Mouse (Mus musculus): ENCODE measurements around the gene Tbc1d10a.
"Not testable (repeated sequence)": the region's sequence is repeated elsewhere in the genome, so short reads cannot be mapped to it uniquely, and the experiment has no call there.

The Tbc1d10a gene

DNA sequence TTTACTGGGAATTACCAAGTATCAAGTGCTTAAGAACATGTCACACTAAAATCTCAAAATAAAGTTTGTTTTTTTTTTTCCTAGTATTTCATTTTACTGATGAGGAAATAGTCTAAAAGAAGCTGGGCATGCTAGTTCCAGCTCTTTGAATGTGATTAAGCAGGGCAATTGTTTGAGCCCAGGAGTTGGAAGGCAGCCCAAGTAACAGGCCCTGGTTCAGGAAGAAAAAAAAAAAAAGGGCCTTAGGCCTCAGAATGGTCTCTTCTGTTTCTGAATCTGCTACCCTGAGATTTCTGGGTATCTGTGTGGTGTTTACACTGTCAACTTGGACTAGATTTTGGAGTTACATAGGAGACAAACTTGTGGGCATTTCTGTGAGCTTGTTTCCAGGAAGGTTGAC lies 3.1 kb upstream of the Tbc1d10a start:
- DNase-seq (ENCODE audit: low spot score in 2 of 2) = no peak

DNA sequence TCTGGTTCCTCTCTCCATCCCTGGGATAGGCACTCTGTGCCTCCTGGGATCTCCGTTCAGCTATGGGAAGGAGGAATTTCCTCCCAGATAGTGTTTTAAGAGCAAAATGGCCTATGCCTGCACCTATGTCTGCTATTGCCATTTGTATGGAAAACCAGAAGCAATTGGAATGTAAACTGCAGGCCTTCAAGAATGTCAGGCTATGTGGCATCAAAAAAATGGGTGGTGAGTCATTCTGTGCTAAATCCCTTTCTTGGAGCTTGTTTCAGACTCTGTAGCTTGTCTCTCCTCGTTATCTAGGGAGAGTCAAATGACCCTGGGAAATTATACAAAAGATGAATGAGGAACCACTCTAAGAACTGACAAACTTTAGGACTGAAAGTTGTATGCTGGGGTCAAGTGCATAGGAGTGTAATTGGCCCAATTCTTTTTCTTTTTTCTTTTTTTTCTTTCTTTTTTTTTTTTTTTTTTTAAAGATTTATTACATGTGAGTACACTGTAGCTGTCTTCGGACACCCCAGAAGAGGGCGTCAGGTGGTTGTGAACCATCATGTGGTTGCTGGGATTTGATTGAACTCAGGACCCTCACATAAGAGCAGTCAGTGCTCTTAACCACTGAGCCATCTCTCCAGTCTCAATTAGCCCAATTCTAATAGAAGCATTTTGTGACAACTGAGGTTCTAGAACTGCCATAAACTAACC lies 2.2 kb upstream of the Tbc1d10a start:
- DNase-seq (ENCODE audit: low spot score in 2 of 2) = no peak

DNA sequence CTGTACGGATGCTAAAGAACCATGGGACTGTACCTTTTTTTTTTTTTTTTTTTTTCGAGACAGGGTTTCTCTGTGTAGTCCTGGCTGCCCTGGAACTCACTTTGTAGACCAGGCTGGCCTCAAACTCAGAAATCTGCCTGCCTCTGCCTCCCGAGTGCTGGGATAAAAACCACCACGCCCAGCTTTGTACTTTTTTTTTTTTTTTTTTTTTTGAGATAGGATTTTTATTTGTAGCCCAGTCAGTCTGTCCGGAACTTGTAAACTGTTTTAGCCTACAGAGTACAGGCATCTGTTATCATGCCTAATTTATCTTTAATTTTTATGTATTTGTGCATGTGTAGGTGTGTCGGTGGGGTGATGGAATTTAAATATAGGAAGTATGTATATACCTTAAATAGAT lies 1.1 kb upstream of the Tbc1d10a start:
- DNase-seq (ENCODE audit: low spot score in 2 of 2) = not testable (repeated sequence)

DNA sequence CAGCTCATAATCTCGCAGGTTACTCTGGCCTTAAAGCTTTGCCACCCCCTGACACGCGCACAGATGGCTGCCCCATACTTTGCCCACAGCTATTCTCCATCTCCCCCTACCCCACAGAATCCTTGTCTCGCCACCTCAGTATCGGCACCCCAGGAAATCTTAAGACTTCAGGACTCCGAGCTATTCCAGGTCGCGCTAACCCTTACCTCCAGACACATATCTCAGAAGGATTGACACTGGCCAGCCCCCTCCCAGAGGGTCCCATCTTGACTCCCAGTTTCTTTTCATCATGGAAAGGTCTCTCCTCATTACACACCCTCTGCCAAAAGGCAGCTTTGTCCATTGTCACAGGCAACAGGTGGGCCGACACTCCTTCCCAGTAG lies 720 bp downstream of the Tbc1d10a start:
- DNase-seq (ENCODE audit: low spot score in 2 of 2) = no peak

DNA sequence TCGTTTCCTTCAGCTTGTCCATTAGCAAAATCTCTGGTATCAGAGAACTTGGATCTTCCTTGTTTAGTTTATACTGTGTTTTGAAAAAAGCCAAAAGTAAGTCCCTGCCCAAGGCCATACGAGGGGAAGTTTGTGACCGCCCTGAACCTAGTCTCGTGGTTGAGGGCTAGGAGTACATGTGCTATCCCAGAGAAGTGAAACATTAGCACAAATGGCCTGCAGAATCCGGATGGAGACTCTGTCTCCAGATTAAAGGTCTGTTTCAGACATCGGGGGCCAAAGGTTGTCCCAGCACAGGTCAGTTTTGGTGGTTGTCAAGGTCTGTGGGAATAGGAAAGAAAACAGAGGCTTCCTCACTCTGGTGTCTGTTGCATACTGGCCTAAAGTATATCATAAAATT lies 2.6 kb downstream of the Tbc1d10a start:
- DNase-seq (ENCODE audit: low spot score in 2 of 2) = no peak

DNA sequence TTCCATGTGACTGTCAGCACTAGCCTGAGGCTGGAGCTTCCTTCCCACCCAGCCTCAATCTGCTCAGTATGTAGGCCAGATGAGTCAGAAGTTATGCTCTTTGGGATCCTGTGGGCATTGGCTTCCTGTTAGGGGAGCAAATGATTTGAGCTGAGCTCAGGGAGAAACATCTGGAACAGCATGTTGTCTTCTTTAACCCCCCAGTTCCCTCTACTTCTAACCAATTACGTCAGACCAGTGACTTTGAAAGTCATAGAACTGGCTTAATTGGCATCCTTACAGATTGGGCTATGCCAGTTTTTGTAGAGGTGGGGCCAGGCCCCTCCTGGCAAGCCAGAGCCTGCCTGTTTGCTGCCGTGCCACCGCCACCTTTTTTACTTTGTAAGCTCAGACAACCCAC lies 4.1 kb downstream of the Tbc1d10a start:
- DNase-seq (ENCODE audit: low spot score in 2 of 2) = no peak

DNA sequence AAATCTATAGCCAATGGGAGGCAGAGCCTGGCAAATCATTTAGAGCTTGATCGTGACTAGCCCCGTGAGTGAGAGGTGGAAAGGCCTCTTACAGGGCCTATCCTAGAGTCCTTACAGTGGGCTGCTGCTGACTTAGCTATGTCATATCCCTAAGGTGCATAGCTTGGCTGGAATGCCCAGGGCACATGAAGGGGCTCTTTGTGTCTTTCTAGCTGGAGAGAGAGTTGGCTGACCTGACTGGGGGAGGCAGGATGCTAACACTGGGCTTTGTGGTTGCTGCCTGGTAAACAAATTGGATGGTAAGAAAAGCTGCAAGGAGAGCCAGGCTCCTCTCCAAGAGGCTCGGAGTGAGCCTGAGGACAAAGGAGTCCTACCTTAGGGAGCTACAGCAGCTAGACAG lies 6.2 kb downstream of the Tbc1d10a start:
- no peak for DNase-seq (ENCODE audit: low spot score in 2 of 2)

DNA sequence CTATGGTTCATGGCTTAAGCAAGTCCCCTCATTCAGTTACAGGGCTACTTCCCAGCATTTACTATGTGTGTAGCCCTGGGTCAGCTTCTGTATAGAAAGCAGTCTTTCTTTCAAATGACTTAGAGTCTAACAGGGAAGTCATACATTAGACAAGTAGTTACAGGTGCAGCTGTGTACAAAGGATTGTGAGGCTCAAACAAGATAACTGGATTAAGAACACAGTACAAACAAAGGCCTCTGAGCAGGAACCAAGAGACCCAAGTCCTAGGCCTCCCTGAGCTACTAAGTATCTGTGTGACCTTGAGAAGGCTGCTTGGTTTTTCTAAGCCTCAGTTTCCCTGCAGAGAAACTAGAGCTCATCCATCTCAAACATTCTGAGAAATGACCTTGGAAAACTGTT lies 6.8 kb downstream of the Tbc1d10a start:
- DNase-seq (ENCODE audit: low spot score in 2 of 2) = no peak

DNA sequence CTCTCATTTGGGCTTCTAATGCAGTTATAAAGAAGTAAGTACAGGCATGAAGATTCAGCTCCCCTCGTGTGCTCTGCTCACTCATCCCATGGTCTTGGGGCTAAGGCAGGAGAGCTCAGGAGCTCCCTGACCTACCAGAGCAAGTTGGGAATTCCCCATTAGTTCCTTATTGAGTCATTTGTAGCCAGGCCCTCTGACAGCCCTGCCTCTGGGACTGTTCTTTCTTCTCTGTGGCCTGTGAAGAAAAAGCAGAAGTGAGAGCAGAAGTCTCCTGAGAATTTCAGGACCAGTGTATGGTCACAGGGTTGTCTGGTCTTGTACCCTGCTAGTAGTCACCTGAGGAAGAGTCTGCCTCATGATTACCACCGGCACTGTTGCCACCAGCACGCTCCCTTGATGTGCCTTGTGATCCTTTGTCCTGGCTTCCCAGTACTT lies 9.0 kb downstream of the Tbc1d10a start:
- DNase-seq (ENCODE audit: low spot score in 2 of 2) = no peak

DNA sequence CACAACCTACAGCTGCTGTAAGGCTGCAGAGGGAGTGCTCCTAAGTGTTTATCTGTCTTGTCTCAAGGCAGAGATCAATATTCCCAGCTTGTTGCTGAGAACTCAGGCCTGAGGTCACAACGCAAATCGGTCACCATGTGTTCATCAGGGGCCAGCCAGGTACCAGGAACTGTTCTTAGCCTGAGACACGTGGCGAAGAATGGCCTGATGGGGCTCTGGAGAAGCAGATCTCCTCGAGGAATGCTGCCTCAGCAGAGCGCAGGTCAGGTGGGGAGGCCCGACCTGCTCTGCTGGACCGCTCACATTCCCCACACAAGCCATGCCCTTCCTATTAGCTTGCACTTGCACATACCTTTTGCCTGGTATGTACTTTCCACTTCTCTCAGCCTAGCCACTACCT lies 10.0 kb downstream of the Tbc1d10a start:
- no peak for DNase-seq (ENCODE audit: low spot score in 2 of 2)

DNA sequence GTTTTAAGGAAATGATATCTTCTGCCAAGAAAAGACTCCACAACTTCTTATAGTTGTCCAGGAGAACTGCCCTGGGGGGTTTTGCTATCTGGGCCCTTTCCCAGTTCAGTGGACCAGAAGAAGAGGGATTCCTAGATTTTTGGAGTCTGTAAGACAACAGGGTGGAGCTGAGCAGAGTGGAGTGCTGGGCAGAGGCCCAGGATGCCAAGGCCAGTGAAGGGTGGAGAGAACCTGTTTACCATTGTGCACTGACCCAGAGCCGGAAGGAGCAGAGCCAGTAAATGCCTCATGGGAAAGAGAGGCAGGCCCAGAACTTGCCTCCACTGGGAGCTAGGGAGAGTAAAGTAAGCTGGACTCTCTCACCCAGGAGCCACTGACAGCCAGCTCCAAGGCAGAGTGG lies 11.1 kb downstream of the Tbc1d10a start:
- no peak for DNase-seq (ENCODE audit: low spot score in 2 of 2)

DNA sequence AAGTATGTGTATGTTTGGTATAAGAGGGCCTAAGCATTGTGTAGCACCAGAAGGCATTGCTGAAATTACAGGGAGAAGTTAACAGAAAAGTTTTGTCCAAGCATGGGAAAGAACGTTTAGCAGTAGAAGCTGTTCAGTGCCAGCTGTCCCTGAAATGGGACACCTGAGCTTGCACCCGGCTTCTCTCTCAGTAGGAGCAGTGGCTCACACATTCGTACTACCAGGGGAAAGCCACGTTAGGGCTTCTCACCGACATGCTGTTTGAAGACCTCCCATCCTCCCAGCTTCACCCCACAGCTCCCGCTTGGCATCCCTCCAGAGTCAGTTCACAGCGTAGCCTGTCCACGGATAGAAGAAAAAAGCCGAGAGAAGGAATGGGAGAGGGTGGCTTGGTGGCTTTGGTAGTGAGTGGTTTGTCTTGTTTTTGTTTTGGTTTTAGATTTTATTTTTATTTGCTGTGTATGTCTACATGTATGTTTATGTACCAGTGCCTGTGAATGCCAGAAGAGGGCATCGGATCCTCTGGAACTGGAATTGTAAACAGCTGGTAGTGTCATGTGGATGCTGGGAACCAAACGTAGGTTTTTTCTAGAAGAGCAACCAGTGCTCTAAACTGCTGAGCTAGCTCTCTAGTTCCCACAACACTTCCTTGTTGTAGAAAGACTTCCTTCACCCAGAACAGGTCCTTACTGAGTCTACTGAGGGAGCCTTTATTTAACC lies 15.6 kb downstream of the Tbc1d10a start:
- no peak for DNase-seq (ENCODE audit: low spot score in 2 of 2)

DNA sequence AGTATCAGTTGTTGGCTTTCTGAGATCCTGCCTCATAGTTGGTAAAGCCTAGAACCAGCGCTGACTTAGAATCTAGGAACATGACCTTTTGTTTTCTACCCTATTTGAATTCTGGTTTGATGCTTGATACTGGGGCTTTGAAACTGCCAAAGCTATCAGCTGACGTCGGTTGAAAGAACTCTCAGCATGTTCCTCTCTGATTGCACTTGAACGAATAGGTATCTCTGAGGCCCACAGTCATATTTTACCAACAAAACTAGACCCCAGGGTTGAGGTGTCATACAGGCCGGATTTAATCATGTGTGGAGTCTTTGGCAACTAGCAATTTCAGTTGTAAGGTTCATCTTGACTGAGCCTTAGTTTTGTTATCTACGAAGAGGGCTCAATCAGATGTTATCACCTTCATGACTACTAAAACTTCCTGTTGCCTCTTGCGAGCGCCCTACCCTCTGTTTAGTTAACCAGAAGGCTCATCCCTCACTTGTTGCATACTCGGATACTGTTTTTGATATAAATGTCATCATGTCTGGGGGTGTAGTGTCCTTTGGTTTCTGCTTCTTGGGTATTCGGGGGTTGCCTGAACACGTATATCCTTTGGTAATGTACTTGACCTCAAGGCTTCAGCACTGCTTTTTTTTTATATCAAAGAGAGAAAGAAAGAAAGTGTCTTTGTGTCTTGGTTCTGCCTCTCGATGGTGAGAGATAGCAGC lies 16.6 kb downstream of the Tbc1d10a start:
- no peak for DNase-seq (ENCODE audit: low spot score in 2 of 2)

DNA sequence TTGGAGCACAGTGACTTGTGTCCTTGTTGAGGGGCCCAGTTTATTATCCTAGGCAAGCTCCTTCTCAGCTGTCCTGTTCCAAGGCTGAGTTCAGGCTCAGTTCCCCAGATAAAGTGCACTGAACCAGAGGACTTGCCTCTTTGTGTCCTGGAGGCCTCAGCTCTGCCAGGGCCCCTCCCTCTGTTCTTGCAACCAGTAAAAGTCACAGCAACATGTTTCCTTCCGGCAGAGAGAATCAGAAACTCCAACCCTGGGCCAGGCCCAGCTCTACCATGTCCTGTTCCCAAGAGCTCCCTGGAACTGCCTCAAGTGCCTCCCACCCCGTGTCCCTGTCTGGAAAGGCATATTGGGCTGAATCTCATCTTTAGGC lies 17.1 kb downstream of the Tbc1d10a start:
- DNase-seq (ENCODE audit: low spot score in 2 of 2) = no peak

DNA sequence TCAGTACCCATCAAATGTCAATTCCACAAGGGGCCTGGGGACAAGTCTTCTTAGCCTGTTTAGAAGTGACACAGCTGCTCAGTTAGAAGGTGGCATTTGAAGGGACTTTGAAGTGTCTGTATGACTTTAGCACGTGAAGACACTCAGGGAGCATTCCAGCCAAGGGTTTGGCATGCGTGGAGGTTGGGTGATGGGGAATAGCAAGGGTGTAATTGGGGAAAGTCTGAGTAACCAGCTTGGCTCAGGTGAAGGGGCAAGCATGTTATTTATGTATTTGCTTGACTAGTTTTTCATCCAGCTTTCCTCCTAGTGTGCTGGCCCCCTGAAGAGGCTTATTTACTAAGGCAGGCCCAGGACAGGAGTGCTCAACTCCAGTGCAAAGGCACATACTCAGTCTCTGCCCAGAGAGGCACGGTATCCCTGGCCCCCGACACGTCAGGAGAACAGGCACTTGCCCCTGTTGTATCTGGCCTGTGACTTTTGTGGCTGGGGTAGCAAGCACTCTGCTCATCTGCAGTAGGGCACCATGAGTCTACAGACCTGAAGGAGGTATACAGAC lies 18.6 kb downstream of the Tbc1d10a start:
- no peak for DNase-seq (ENCODE audit: low spot score in 2 of 2)

DNA sequence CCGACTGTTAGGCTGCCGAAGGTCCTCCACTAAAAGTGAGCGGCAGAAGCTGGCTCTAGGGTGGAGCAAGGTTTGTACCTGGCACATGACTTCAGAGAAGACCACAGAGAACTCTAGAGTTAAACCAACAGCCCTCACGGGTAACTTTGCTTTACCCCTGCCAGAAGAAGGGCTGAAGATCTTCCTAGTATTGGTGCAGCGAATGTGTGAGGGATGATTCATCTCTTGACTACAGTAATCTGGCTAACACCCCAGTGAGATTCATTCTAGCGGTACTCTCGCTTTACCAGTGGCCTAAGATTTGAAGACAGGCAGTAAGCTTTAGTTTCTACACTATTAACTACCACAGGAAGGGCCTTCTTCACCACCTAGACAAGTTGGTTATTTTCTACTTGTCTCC lies 19.4 kb downstream of the Tbc1d10a start:
- no peak for DNase-seq (ENCODE audit: low spot score in 2 of 2)

DNA sequence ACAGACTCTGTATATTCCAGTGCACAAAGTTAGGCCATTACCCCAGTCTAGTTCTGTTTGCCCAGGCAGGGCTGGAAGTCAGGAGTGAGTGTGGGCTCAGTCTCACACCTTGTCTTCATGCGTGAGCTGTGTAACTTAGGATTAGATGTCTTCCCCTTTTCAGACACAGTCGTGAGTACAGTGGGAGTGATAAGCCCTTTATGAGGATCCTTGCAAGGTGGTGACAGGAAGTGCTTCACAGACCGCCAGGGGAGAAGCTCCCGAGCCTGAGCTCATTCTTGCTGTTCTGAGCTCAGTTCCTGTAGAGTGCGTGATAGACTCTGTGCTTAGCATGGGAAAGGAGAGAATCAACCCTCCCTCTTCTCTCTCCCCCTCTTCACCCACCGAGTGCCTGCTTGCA lies 20.0 kb downstream of the Tbc1d10a start:
- DNase-seq (ENCODE audit: low spot score in 2 of 2) = no peak

DNA sequence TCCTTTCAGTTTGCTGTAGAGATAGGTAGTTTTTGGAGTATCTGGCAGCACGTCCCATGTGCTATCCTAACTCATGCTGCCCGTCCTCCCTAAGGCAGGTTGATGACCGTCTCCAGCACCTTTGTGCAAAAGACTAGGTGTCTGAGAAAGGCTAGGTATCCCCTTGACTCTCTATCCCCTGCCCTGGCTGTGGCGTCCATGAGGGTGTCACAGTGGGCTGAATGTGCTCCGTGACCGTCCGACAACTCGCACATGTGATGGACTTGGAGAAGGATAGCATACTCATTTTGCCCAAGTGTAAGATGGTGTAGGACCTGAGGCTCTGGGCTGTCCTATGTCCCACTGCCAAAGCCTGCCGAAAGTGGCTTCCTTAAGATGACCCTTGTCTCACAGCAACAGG lies 21.1 kb downstream of the Tbc1d10a start:
- no peak for DNase-seq (ENCODE audit: low spot score in 2 of 2)

DNA sequence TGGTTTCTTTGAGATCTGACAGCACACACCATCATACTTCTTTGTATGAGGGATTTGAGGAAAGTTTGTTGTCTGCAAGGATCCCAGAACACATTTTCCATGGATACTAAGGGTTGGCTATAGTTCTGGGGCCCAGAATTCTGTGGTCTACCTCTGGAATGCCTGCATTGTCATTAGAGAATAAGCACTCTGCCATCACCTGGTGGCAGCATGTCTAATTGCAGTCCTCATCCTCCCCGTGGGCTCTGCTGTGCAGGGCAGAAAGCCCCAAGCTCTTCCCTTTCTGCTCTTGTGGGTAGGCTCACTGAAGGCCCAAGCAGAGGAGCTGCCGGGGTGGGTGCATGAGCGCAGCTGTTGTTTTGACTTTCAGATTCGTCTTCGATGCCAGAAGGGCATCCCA lies 23.0 kb downstream of the Tbc1d10a start:
- DNase-seq (ENCODE audit: low spot score in 2 of 2) = no peak

DNA sequence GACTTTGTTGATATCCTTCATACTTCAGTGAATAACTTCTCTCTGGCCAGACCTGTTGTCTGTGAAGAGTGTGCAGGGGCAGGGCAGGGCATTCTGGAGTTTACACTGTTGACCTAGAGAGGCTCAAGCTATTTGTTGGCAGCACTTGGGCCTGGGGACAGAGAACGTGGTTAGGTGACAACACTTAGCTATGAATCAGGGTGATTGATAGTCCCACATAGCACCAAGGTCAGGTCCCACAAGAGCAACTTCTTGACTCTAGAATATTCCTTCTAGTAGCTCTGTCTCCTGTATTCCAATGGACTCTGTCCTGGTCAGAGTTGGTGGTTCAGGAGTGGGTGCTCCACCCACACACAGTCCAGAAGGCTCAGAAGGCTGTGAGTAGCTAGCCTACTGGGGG lies 24.2 kb downstream of the Tbc1d10a start:
- no peak for DNase-seq (ENCODE audit: low spot score in 2 of 2)

DNA sequence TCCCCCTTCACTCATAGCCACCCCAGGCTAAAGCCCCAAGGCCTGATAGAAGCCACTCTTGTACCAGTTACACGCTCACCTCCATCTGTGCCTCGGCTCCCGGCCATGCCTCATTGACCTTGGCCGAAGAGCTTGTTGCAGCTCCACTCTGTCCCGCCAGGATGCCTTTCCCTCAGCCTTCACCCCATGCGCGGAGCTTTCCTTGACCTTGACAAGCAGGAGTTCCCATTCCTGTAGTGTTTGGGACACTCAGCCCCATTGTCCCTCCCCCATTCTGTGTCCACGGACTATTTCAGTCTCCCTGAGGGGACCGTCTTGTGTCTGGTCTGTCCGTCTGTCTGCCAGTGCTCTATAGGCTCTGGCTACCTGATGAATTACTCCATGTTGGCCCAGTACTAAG lies 26.5 kb downstream of the Tbc1d10a start:
- no peak for DNase-seq (ENCODE audit: low spot score in 2 of 2)

DNA sequence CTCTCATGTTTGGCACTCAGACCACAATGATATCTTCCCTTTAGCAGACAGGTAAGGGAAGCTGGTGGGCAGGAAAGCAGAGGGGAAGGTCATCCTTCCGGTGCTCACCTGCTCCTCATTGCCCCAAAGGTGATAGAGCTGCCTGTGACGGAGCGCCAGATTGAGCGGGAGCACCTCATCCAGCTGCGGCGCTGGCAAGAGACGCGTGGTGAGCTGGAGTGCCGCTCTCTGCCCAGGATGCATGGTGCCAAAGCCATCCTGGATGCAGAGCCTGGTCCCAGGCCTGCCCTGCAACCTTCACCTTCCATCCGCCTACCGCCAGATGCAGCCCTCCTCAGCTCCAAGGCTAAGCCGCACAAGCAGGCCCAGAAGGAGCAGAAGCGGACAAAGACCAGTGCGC lies 28.0 kb downstream of the Tbc1d10a start:
- no peak for DNase-seq (ENCODE audit: low spot score in 2 of 2)

DNA sequence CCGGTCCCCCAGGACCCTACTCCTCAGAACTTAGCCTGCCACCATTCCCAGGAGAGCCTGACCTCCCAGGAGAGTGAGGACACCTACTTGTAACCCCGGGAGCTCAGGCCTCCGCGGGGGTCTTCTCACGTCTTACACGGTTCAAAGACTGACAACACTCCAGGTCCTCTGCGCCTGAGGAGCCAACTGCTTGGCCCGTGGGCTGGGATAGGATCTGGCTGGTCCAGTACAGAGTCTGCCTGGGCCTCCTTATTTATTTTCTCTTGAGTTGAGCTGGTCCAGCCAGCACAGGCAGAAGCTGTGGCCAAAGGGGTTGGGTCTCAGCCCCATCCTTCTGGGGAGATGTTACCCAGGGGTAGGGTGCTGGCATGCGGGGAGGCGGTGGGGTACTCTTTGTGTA lies 28.5 kb downstream of the Tbc1d10a start:
- no peak for DNase-seq (ENCODE audit: low spot score in 2 of 2)
